Mouse (Mus musculus) lung, embryonic 16.5 days (tissue): ENCODE results near the gene Mrgprh. TPM values are rescaled to one million over a fixed set of nuclear protein-coding genes. Genes with fewer than 3 reads are reported as not detected.

Source experiments
- ATAC-seq: fragments of 200-750 bp; cut with Nextera tagmentation; 2 replicates; pipeline ENCODE4 v1.8.0; 2017; ENCODE audit warnings: low read depth, mild to moderate bottlenecking, moderate library complexity
- H3K27ac ChIP-seq: fragments of 300-500 bp; sonication (generic); 2 replicates; pipeline ENCODE4 v1.5.1; 2014; ENCODE audit warnings: mild to moderate bottlenecking, control low read depth, low read length
- H3K27me3 ChIP-seq: fragments of 300-500 bp; sonication (generic); 2 replicates; pipeline ENCODE4 v1.6.1; 2014; ENCODE audit warnings: low read depth, low read length, mixed read lengths; ENCODE audit not compliant: control insufficient read depth, insufficient read depth
- H3K36me3 ChIP-seq: fragments of 300-500 bp; sonication (generic); 2 replicates; pipeline ENCODE4 v1.6.1; 2014; ENCODE audit warnings: low read length; ENCODE audit not compliant: control insufficient read depth, insufficient read depth
- H3K4me1 ChIP-seq: fragments of 300-500 bp; sonication (generic); replicated peaks from 2 replicates; pipeline ENCODE4 v1.6.1; 2014; ENCODE audit warnings: low read length, mixed read lengths; ENCODE audit not compliant: control insufficient read depth, insufficient read depth
- H3K4me2 ChIP-seq: fragments of 300-500 bp; sonication (generic); 2 replicates; pipeline ENCODE4 v1.6.1; 2014; ENCODE audit warnings: low read depth, low read length, control low read depth
- H3K4me3 ChIP-seq: fragments of 300-500 bp; sonication (generic); 2 replicates; pipeline ENCODE4 v1.5.1; 2014; ENCODE audit warnings: mild to moderate bottlenecking, low read length, control low read depth
- H3K9ac ChIP-seq: fragments of 300-500 bp; sonication (generic); 2 replicates; pipeline ENCODE4 v1.6.1; 2014; ENCODE audit warnings: low read length, control low read depth
- H3K9me3 ChIP-seq: fragments of 300-500 bp; sonication (generic); 2 replicates; pipeline ENCODE4 v1.6.1; 2016; ENCODE audit warnings: low read length; ENCODE audit not compliant: control insufficient read depth
- WGBS: fragments of 180-500 bp; shearing (Covaris S2); extraction: QIAGEN DNeasy Blood & Tissue Kit; methylation state at CpG from one replicate; pipeline ENCODE4 v1.1.7; 2014; 5-methylcytosine and 5-hydroxymethylcytosine counted together
- polyA plus RNA-seq: library from polyadenylated mRNA; unstranded; fragments of >200 nt; fragmentation: Nextera tagmentation; extraction: Ambion mirVana; gene quantifications from 2 replicates; pipeline ENCODE4 v1.2.1, GENCODE M21; 2015

Gene Mrgprh
- polyA plus RNA-seq, 1 experiment from 2014 or later = not detected

DNA sequence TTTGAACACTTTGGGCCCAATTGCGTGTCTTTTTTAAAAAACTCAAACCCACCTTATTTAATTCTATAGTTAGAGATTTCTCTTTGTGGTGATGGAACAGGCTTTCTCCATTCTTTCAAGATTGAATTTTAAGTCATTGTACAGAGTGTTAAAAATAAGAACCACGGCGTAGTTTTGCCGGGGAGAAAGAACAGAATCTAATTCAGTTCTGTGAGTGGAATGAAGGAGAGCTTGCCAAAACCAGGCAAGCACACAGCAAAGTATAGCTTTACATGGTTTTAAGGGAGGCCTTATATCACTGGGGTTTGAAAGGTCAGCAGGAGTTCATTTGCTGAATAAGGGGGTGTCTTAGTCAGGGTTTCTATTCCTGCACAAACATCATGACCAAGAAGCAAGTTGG is 31.3 kb upstream of the Mrgprh start:
- H3K9ac ChIP-seq = no peak overlapping the region
- no peak overlapping the region for H3K4me2 ChIP-seq
- H3K27me3 ChIP-seq = no peaks in the 10 kb centered on the region
- H3K9me3 ChIP-seq = no peaks in the 10 kb centered on the region
- no peak overlapping the region for H3K27ac ChIP-seq
- peaks cover 7% of the 10 kb centered on the region; the same call in 1 of the 2 replicates for H3K4me1 ChIP-seq
- H3K4me3 ChIP-seq = no peak overlapping the region
- no peaks in the 10 kb centered on the region for H3K36me3 ChIP-seq
- 86% methylated on average over 4 of the region's 4 CpGs for WGBS
- ATAC-seq = no peak

DNA sequence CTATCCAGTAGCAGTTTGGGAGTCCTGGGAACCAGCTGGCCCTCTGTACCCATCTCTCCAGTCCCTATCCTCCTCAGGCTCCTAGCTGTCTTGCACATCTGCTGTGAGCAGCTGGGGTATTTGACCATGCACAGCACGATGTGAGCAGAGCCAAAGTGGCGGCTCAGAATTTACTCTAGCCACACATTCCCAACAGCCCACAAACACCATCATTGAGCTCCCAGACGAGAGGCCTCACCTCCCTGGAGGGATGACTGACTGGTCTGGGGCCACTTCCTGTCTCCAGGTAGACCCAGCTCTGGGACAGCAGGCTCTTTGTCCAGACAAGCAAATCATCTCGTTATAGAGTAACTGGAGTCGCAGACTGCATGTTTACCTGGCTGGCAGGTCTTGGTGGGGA is 30.0 kb upstream of the Mrgprh start:
- H3K27ac ChIP-seq = no peak overlapping the region
- no peak overlapping the region for H3K9ac ChIP-seq
- no peaks in the 10 kb centered on the region for H3K27me3 ChIP-seq
- H3K4me3 ChIP-seq = no peak overlapping the region
- no peaks in the 10 kb centered on the region for H3K36me3 ChIP-seq
- H3K4me1 ChIP-seq = peaks cover 7% of the 10 kb centered on the region; the same call in 1 of the 2 replicates
- 0 out of 2 replicates have a peak, but pooled peaks have one; percentile 26 for ATAC-seq
- no peak overlapping the region for H3K4me2 ChIP-seq
- H3K9me3 ChIP-seq = no peaks in the 10 kb centered on the region
- 23% methylated on average over 5 of the region's 5 CpGs for WGBS

DNA sequence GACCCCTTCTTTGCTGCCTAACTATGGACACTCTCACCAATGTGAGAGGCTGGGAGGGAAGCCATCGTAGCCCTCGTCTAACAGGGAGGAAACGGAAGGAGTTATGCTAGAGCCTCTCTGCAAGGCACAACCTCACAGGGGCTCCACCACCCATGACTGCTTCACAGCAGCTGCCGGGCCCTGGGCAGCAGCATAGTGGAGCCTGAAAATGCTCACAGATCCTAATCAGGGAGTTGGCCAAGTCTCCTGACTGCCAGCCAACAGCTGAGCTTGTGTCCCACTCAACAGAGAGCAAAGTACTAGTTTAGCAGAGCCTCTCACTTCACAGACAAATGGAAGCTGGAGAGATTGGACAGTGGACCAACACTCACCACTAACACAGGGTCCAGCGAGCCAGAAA is 29.4 kb upstream of the Mrgprh start:
- H3K4me3 ChIP-seq = no peak overlapping the region
- 44% methylated on average over 5 of the region's 5 CpGs for WGBS
- no peak overlapping the region for H3K27ac ChIP-seq
- H3K4me1 ChIP-seq = peaks cover 7% of the 10 kb centered on the region; the same call in 1 of the 2 replicates
- no peak overlapping the region for H3K4me2 ChIP-seq
- H3K27me3 ChIP-seq = no peaks in the 10 kb centered on the region
- no peak overlapping the region for H3K9ac ChIP-seq
- no peaks in the 10 kb centered on the region for H3K9me3 ChIP-seq
- peak; percentile 41; the same call in 1 of the 2 replicates for ATAC-seq
- H3K36me3 ChIP-seq = no peaks in the 10 kb centered on the region

DNA sequence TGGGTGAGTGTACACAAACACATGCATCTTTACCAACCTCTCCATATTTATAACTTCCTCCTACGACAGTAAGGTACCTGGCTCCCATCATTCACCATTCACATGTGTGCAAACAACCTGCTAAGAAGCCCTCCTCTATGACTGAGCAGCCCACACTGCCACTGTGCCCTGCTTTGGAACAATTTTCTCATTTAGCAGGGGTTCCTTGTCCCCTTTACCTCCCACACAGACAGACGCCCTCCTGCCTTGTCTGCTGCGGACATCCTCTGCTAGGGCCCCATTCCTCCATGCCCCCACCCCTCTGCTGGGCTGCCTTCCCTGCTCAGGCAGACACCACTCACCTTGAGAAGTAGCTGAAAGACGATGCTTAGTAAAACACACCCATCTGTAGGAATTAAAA is 28.1 kb upstream of the Mrgprh start:
- H3K36me3 ChIP-seq = no peaks in the 10 kb centered on the region
- H3K27me3 ChIP-seq = no peaks in the 10 kb centered on the region
- peaks cover 7% of the 10 kb centered on the region; the same call in 1 of the 2 replicates for H3K4me1 ChIP-seq
- 51% methylated on average over 4 of the region's 4 CpGs for WGBS
- H3K9ac ChIP-seq = no peak overlapping the region
- H3K9me3 ChIP-seq = no peaks in the 10 kb centered on the region
- H3K4me2 ChIP-seq = no peak overlapping the region
- no peak overlapping the region for H3K4me3 ChIP-seq
- ATAC-seq = no peak
- H3K27ac ChIP-seq = no peak overlapping the region

DNA sequence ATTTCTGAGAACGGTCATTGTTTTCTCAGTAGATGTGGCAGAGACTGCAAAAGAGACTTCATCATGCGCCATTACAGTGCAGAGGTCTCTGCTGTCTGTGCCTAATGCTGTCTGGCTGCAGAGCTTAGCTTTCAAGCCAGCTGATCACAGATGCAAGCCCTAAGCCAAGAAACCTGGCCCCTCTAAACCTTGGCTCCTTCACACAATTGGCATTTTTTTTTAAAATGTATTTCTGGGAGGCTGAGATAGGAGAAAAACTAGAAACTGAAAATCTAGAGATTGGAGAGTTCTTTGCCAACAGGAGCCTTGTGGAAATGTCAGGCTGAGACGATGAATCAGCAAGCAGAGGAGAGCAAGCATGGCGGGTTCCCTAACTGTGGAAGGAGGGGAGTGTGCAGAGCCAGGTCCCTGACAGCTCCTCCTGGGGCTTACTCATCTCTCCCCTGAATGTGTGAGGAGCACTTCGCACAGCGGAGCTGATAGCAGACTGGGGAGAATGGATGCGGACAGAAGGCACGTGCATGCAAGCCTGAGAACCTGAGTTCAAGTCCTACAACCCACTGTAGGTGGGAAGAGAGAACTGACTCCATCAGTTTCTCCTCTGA is 26.0 kb upstream of the Mrgprh start:
- Histone ChIP-seq H3K27ac (no peak overlapping the region), H3K36me3 (no peaks in the 10 kb centered on the region), H3K9me3 (no peaks in the 10 kb centered on the region), H3K4me1 (peaks cover 4% of the 10 kb centered on the region; the same call in 1 of the 2 replicates), H3K9ac (no peak overlapping the region), H3K4me2 (no peak overlapping the region), H3K4me3 (no peak overlapping the region), H3K27me3 (no peaks in the 10 kb centered on the region)
- WGBS = 77% methylated on average over 8 of the region's 8 CpGs
- no peak for ATAC-seq

DNA sequence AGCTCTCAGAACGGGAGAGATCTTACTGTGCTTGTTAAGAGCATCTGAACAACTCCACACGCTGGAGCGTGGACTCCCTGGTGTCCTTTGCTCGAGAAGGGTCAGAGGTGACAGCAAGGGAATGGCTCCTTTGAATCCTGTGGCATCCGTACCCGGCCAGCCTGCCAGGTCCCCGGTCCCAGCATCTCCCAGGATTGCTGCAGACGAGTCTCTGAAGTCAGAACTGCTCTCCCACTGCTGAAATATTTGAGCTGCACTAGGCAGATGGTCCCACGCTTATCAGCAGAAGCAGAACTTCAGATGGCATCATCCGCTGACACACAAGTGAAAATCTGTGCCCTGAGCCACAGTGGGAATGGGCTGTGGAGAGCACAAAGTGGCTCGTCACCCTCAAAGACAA is 24.1 kb upstream of the Mrgprh start:
- Histone ChIP-seq H3K9ac (no peak overlapping the region), H3K36me3 (no peaks in the 10 kb centered on the region), H3K4me1 (no peaks in the 10 kb centered on the region), H3K4me3 (no peak overlapping the region), H3K27me3 (no peaks in the 10 kb centered on the region), H3K9me3 (no peaks in the 10 kb centered on the region), H3K4me2 (no peak overlapping the region), H3K27ac (no peak overlapping the region)
- no peak for ATAC-seq
- WGBS = 74% methylated on average over 11 of the region's 11 CpGs

DNA sequence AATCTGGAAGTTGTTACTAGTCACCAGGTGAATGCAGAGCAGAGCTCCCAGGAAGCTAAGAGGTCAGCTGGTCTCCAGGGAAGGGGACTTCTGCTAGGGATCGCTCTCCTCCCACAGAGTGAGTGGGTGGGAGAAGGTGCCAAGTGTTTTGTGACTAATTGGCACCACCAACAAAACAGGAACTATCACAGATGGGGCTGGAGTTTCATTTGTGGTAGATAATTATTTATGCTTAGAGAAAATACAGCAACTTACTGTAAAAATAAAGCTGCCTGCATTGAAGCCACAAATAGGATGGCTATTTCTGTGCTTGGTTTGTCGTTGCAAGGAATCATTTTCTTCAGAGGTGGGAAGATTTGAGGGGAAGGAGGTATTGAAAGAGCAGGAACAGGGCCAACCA is 22.0 kb upstream of the Mrgprh start:
- H3K27ac ChIP-seq = no peak overlapping the region
- no peaks in the 10 kb centered on the region for H3K36me3 ChIP-seq
- H3K9me3 ChIP-seq = no peaks in the 10 kb centered on the region
- no peak overlapping the region for H3K4me2 ChIP-seq
- no peak for ATAC-seq
- H3K9ac ChIP-seq = no peak overlapping the region
- H3K4me3 ChIP-seq = no peak overlapping the region
- WGBS = 67% methylated on average over 2 of the region's 2 CpGs
- no peaks in the 10 kb centered on the region for H3K27me3 ChIP-seq
- H3K4me1 ChIP-seq = peaks cover 3% of the 10 kb centered on the region; the same call in 1 of the 2 replicates

DNA sequence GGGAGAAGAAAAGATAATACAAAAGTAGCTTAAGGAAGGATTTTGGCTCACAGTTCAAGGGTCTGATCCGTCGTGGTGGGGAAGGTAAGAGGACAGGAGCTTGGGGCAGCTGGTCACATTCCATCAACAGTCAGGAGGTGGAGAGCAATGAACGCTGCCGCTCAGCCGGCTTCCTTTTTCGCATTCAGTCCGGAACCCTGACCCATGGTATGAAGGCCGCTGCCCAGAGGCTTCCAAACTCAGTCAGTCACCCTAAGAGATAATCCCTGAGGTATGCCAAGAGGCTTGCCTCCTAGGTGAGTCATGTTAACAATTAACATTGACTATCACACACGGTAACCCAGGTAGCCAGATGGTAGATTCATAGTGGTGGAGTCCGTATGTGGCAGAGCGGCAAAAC is 21.4 kb upstream of the Mrgprh start:
- no peaks in the 10 kb centered on the region for H3K36me3 ChIP-seq
- H3K9me3 ChIP-seq = no peaks in the 10 kb centered on the region
- H3K4me1 ChIP-seq = peaks cover 3% of the 10 kb centered on the region; the same call in 1 of the 2 replicates
- H3K27me3 ChIP-seq = no peaks in the 10 kb centered on the region
- no peak overlapping the region for H3K9ac ChIP-seq
- H3K4me3 ChIP-seq = no peak overlapping the region
- 92% methylated on average over 11 of the region's 11 CpGs for WGBS
- no peak for ATAC-seq
- no peak overlapping the region for H3K4me2 ChIP-seq
- H3K27ac ChIP-seq = no peak overlapping the region

DNA sequence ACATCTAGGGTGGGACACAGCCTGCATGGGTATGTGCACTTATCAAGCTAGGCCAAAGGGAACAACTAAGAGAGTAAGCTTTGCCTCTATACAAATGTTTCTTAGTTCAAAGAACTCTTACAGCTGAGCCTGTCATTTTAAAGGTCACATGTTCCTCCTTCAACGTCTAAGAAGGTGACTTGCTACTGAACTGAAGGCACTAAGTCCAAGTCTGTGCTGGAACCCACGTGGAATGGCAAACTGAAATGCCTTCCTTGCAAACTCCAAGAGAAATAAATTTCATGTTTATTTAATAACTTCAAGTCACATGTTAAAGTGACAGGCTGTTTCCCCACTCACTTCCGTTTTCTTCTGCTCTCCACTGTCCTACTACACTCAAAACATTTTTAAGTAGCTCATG is 18.4 kb upstream of the Mrgprh start:
- H3K9me3 ChIP-seq = no peaks in the 10 kb centered on the region
- no peak overlapping the region for H3K9ac ChIP-seq
- WGBS = 15% methylated on average over 3 of the region's 3 CpGs
- H3K27ac ChIP-seq = no peak overlapping the region
- no peaks in the 10 kb centered on the region for H3K27me3 ChIP-seq
- no peaks in the 10 kb centered on the region for H3K36me3 ChIP-seq
- peaks cover 3% of the 10 kb centered on the region; the same call in 1 of the 2 replicates for H3K4me1 ChIP-seq
- H3K4me2 ChIP-seq = no peak overlapping the region
- H3K4me3 ChIP-seq = no peak overlapping the region
- ATAC-seq = no peak
